Mouse (Mus musculus): ENCODE measurements around the gene Kdm4b. TPM values are rescaled to one million over a fixed set of nuclear protein-coding genes. Genes with fewer than 3 reads are reported as not detected.

Kdm4b gene
- polyA plus RNA-seq, 1 experiment: 37.1 TPM

DNA sequence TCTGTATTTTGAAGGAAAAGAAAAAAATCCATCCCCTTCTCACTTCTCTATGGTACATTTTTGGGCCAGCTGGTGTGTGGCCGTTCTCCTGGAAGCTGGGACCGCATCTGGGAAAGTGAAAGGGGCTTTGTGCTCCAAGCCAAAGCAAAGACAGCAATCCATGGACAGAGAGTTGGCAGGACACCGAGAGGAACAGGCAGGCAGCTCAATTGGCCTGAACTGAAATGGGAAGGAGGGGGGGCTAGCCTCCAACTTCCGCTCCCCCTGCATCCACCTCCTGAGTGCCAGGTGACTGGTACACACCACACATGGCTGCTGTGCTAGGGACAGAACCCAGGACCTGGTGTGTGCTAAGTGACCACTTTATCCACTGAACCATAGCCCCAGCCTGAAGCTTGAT is 43.1 kb upstream of the Kdm4b start:
- TF ChIP-seq POLR2A (IDR thresholded peaks at IDR 0.05; ENCODE audit: low read depth, low read length) (no peak), CTCF (IDR thresholded peaks at IDR 0.05; ENCODE audit: extremely low read depth, insufficient read depth, insufficient read length, insufficient replicate concordance) (no peak)
- DNase-seq (ENCODE audit: low read depth in 1 of 2, low spot score in 2 of 2): no peak
- H3K4me1 ChIP-seq (ENCODE audit: control insufficient read depth, insufficient read depth, insufficient read length): no peaks in the 10 kb centered on the region
- H3K4me3 ChIP-seq (ENCODE audit: extremely low read depth, insufficient read depth, insufficient read length): no peak overlapping the region
- H3K27ac ChIP-seq (ENCODE audit: insufficient read depth, low read length): no peak overlapping the region
- 85% methylated on average over 4 of the region's 4 CpGs for WGBS
- no peaks in the 10 kb centered on the region for H3K27me3 ChIP-seq (ENCODE audit: control insufficient read depth, insufficient read depth, low read length)
- H3K36me3 ChIP-seq (ENCODE audit: control insufficient read depth, insufficient read depth, low read length): peaks cover 12% of the 10 kb centered on the region

DNA sequence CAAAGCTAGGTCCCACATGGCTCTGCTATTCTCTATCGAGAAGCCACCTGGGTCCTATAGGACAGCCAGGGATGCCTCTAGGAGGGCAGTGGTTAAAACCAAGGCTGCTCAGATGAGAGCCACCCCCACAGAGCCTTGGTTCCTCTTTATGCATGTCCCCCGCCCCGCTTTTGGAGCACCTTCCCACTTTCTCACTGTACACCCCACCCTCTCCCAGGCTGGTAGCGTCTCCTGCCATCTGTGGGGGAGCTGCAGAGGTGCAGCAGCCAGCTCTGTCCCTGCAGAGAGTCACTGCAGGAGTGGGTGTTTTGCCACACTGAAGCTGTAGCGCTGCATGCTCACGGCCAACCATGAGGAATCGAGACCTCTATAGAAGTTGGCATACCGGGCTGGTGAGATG is 42.5 kb upstream of the Kdm4b start:
- H3K27me3 ChIP-seq (ENCODE audit: control insufficient read depth, insufficient read depth, low read length): no peaks in the 10 kb centered on the region
- H3K36me3 ChIP-seq (ENCODE audit: control insufficient read depth, insufficient read depth, low read length): peaks cover 12% of the 10 kb centered on the region
- H3K27ac ChIP-seq (ENCODE audit: insufficient read depth, low read length): no peak overlapping the region
- H3K4me3 ChIP-seq (ENCODE audit: extremely low read depth, insufficient read depth, insufficient read length): no peak overlapping the region
- TF ChIP-seq CTCF (IDR thresholded peaks at IDR 0.05; ENCODE audit: extremely low read depth, insufficient read depth, insufficient read length, insufficient replicate concordance): no peak
- TF ChIP-seq POLR2A (IDR thresholded peaks at IDR 0.05; ENCODE audit: low read depth, low read length): no peak
- no peak for DNase-seq (ENCODE audit: low read depth in 1 of 2, low spot score in 2 of 2)
- 68% methylated on average over 8 of the region's 8 CpGs for WGBS
- H3K4me1 ChIP-seq (ENCODE audit: control insufficient read depth, insufficient read depth, insufficient read length): no peaks in the 10 kb centered on the region

- Histone ChIP-seq H3K4me1 (ENCODE audit: control insufficient read depth, insufficient read depth, insufficient read length) (peaks cover 6% of the 10 kb centered on the region; the same call in 1 of the 2 replicates), H3K27ac (ENCODE audit: insufficient read depth, low read length) (no peak overlapping the region), H3K4me3 (ENCODE audit: extremely low read depth, insufficient read depth, insufficient read length) (no peak overlapping the region), H3K27me3 (ENCODE audit: control insufficient read depth, insufficient read depth, low read length) (no peaks in the 10 kb centered on the region), H3K36me3 (ENCODE audit: control insufficient read depth, insufficient read depth, low read length) (peaks cover 8% of the 10 kb centered on the region)
- no peak for TF ChIP-seq CTCF (IDR thresholded peaks at IDR 0.05; ENCODE audit: extremely low read depth, insufficient read depth, insufficient read length, insufficient replicate concordance)
- TF ChIP-seq POLR2A (IDR thresholded peaks at IDR 0.05; ENCODE audit: low read depth, low read length): no peak
- no peak for DNase-seq (ENCODE audit: low read depth in 1 of 2, low spot score in 2 of 2)
- 96% methylated on average over 11 of the region's 11 CpGs for WGBS
Measured at GRCm38 (mm10) chr17:56285995-56286394, 39.9 kb upstream of the Kdm4b start.

GRCm38 (mm10) chr17:56287830-56288229 is 38.0 kb upstream of the Kdm4b start:
- H3K27me3 ChIP-seq (ENCODE audit: control insufficient read depth, insufficient read depth, low read length): no peaks in the 10 kb centered on the region
- H3K4me3 ChIP-seq (ENCODE audit: extremely low read depth, insufficient read depth, insufficient read length): no peak overlapping the region
- TF ChIP-seq CTCF (IDR thresholded peaks at IDR 0.05; ENCODE audit: extremely low read depth, insufficient read depth, insufficient read length, insufficient replicate concordance) (no peak), POLR2A (IDR thresholded peaks at IDR 0.05; ENCODE audit: low read depth, low read length) (no peak)
- WGBS: 86% methylated on average over 3 of the region's 3 CpGs
- peaks cover 17% of the 10 kb centered on the region; the same call in 1 of the 2 replicates for H3K4me1 ChIP-seq (ENCODE audit: control insufficient read depth, insufficient read depth, insufficient read length)
- peaks cover 8% of the 10 kb centered on the region for H3K36me3 ChIP-seq (ENCODE audit: control insufficient read depth, insufficient read depth, low read length)
- DNase-seq (ENCODE audit: low read depth in 1 of 2, low spot score in 2 of 2): no peak
- no peak overlapping the region for H3K27ac ChIP-seq (ENCODE audit: insufficient read depth, low read length)

DNA sequence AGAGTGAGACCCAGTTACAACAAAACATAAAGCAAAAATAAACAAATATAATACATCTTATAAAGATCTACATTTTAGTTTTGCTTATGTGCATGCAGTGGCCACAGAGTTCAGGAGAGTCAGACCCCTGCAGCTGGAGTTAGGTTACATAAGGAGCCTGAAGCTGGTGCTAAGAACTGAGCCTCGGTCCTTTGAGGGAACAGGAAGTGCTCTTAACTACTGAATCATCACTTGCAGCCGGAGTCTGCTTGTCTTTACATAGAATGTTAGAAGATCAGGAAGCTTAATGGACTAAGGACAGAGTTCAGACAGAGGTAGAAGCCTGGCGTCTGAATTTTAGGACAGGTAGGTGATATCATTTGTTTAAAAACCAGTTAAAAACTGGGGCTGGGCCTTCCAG is 37.0 kb upstream of the Kdm4b start:
- Histone ChIP-seq H3K27ac (ENCODE audit: insufficient read depth, low read length) (peak overlapping the region; percentile 74; the same call in 1 of the 2 replicates), H3K36me3 (ENCODE audit: control insufficient read depth, insufficient read depth, low read length) (peaks cover 8% of the 10 kb centered on the region), H3K4me3 (ENCODE audit: extremely low read depth, insufficient read depth, insufficient read length) (no peak overlapping the region), H3K27me3 (ENCODE audit: control insufficient read depth, insufficient read depth, low read length) (no peaks in the 10 kb centered on the region), H3K4me1 (ENCODE audit: control insufficient read depth, insufficient read depth, insufficient read length) (peaks cover 24% of the 10 kb centered on the region; the same call in 1 of the 2 replicates)
- TF ChIP-seq CTCF (IDR thresholded peaks at IDR 0.05; ENCODE audit: extremely low read depth, insufficient read depth, insufficient read length, insufficient replicate concordance): no peak
- TF ChIP-seq POLR2A (IDR thresholded peaks at IDR 0.05; ENCODE audit: low read depth, low read length): no peak
- no peak for DNase-seq (ENCODE audit: low read depth in 1 of 2, low spot score in 2 of 2)
- 35% methylated on average over 3 of the region's 3 CpGs for WGBS

DNA sequence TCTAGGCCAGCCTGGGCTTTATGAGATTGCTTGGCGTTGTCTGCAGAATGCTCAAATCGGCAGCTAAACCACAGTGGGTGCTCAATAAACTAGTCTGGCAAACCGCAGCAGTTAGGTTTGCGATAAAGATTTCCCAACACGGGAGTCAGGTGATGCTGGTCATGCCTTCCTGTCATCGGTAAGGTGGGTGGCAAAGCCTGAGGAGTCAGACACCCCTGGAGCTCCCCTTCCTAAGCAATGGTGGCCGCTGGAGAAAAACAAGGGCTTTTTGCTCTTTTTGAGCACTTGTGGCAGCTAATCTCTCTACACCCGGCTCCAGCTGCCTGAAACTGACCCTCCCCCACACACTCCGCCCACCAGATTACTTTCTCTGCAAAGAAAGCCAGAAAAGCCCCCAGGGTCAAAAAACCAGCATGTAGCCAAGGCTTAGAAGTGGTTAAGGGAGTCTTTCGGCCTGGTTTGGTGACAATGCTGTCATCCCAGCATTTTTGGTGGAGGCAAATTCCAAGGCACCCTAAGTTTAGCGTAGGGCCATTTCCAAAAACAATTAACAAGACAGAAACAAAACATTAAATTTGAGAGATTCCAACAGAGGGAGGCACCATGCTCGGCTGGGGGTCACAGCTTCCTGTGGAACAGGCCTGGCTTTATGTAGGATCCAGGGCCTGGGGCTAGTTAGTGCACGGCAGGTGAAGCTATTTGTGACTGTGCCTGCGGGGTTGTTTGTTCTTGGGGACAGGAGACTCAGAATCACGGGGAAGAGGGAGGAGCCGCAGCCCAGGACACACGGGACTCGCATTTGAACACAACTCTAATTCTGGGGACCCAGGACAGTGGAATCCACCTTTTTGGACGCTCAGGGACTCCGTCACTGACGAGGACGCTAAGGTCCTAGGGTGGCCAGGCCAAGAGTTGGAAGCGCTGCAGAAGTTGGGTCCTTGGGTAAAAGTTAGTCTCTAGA is 36.2 kb upstream of the Kdm4b start:
- WGBS: 17% methylated on average over 23 of the region's 23 CpGs
- DNase-seq (ENCODE audit: low read depth in 1 of 2, low spot score in 2 of 2): no peak
- TF ChIP-seq CTCF (IDR thresholded peaks at IDR 0.05; ENCODE audit: extremely low read depth, insufficient read depth, insufficient read length, insufficient replicate concordance) (no peak), POLR2A (IDR thresholded peaks at IDR 0.05; ENCODE audit: low read depth, low read length) (no peak)
- Histone ChIP-seq H3K4me1 (ENCODE audit: control insufficient read depth, insufficient read depth, insufficient read length) (peaks cover 24% of the 10 kb centered on the region; the same call in 1 of the 2 replicates), H3K36me3 (ENCODE audit: control insufficient read depth, insufficient read depth, low read length) (peaks cover 6% of the 10 kb centered on the region), H3K4me3 (ENCODE audit: extremely low read depth, insufficient read depth, insufficient read length) (peak overlapping the region; percentile 57), H3K27ac (ENCODE audit: insufficient read depth, low read length) (peak overlapping the region; percentile 74), H3K27me3 (ENCODE audit: control insufficient read depth, insufficient read depth, low read length) (no peaks in the 10 kb centered on the region)

All from spleen, adult 2 months (tissue).